Mouse (Mus musculus) T-helper 1 cell (primary cell): ENCODE results near the gene Hist1h4d.
"Not testable (repeated sequence)": the region's sequence is repeated elsewhere in the genome, so short reads cannot be mapped to it uniquely, and the experiment has no call there.

ENCODE experiments used
- in situ Hi-C: fragments of 300-600 bp; cut with MboI, MseI; formaldehyde crosslinking; loops from one replicate; pipeline ENCODE4 v1.15.1; 2025; ENCODE audit warnings: high pct_unique_total_duplicates

Gene Hist1h4d

GRCm38 (mm10) chr13:23581408-23582218 lies at the start of gene Hist1h4d:
Hist1h4d (plus strand) TSS chr13:23581598.
- in situ Hi-C loops, result no loop called here

DNA sequence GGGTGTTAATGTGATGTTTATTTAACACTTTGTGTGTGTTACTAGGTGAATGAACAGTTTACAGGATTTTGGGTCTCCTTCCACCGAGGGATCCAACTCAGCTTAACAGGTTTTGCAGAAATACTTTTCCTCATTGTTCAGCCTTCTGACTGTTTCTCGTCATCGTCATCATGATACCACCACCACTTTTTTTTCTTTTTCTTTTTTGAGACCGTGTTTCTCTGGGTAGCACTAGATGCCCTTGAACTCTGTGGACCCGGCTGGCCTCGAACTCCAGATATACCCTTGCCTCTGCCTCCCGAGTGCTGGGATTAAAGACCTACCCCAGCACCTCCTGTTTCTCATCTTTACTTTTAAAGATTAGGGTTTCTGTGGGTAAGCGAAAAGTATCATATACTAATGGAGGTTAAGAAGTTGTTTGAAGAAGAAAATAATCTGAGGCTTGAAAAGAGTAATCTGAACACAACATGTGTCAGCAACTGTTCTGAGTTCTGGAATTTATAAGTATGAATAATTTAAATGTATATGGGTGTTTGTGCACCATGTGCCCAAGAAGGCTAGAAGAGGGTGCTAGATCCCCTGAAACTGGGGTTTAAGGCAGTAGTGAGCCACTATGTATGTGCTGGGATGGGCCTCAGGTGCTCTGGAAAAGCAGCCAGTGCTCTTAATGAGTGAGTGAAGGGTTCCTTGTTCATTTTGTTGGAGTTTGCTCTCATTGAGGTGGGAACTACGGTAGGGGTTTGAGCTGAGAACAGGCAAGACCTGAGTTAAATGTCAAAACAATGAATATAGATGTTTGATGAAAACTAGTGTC lies 48.9 kb upstream of the Hist1h4d start:
- in situ Hi-C loops, result loop anchor here (5.0 kb wide), 1 partner anchor 1495 kb away; the partner anchor contains the start of genes Hist1h2ah and Hist1h2bk

DNA sequence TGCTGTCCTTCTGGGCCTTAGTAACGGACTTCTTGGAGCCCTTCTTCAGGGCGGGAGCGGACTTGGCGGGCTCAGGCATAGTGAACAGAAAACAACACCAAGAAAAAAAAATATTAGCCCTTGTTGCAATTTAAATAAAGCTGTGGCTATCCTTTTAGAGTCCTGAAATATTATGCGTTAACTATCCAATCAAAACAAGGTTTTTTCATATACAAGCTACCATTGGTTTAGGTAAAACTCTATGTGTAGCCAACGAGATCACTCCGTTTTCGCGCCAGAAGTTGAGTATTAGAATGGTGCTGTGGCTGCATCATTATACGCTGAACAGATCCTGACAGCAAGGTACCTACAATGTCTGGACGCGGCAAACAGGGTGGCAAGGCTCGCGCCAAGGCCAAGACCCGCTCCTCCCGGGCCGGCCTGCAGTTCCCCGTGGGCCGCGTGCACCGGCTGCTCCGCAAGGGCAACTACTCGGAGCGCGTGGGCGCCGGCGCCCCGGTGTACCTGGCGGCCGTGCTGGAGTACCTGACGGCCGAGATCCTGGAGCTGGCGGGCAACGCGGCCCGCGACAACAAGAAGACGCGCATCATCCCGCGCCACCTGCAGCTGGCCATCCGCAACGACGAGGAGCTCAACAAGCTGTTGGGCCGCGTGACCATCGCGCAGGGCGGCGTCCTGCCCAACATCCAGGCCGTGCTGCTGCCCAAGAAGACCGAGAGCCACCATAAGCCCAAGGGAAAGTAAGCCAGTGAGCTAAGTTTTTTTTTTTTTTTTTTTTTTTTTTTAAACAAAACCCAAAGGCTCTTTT lies 47.6 kb upstream of the Hist1h4d start, which contains the start of gene Hist1h2af:
Gene Hist1h2af (plus strand): TSS at position 347 of the 808 bp plus-strand sequence.
- in situ Hi-C loops, result loop anchor here (5.0 kb wide), 1 partner anchor 1496 kb away; the partner anchor contains the start of genes Hist1h2ah and Hist1h2bk

DNA sequence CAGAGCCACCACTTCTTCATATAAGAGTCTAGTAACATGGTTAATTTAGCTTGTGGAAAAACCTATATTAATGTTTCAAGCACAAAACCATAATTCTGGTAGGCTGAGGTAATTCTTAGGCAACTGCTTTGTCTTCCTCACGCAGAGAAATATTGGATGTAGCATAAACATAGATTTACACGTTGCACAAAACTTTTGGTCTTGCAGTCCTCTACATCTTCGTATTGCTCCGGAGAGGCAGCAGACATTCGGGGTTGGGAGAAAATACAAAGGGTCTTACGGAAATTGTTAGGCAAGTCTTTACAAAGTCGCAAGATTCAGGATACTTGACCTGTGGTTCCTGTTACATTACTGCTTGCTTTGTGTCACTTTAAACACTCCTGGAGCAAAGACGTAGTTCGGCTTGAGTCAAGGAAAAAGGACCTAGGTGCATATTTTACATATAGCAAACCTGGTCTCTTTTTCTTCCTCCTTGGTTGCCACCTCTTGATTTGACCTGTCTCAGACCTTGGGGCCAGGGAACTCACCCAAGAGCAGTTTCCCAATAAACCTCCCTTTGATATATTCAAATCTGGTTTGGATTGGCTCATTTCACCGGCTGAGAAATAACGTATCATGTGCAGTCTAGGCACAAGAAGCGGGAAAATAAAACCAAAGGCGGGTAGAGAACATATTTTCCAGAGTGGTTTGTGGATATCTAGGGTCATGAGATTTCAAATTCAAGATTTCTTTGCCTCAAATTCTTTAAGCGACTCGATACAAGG lies 46.8 kb upstream of the Hist1h4d start:
- in situ Hi-C loops, result loop anchor here (5.0 kb wide), 2 partner anchors 1497 to 1817 kb away; partner anchors contain the start of genes Hist1h2ah, Hist1h2ai, Hist1h2bk and Hist1h2bl

GRCm38 (mm10) chr13:23535137-23536075 lies 46.0 kb upstream of the Hist1h4d start, which contains the start of gene Hist1h3g:
Hist1h3g (plus strand) TSS chr13:23535422.
- in situ Hi-C loops, result loop anchor here (5.0 kb wide), 1 partner anchor 1818 kb away; the partner anchor contains the start of genes Hist1h2ai, Hist1h2bl and Hist1h3h

DNA sequence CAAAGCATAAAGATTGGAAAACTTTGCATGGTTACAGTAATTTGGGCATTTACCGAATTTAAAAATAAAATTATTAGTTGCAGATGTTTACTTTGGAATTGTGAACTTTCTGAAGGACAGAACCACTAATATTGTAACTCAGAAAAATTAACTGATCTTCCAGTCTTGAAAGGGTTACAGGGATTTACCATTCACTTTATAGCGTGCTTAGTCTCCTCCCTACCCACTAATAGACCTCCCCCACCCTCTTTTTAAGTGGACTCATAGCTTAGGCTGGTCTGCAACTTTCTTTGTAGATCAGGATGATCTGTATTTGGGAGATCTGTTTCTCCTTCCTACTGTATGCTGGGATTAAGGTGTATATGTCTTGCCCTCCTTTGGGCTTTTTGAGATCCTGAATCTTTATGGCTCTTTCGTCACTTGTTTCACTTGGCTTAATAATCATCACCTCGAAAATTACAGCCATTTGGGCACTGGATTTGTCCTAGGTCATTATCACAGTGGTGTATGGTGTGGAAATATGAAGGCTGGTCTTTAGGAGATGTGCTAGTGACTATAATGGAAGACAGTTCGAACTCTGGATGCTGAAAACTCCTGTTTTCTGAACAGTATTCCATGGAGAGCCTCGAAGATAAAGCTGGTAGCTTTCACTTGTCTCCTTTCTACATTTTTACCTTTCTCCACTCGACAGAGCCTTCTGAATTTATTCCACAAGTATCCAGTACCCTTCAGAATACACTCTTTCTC lies 45.1 kb upstream of the Hist1h4d start:
- in situ Hi-C loops, result loop anchor here (5.0 kb wide), 1 partner anchor 1819 kb away; the partner anchor contains the start of genes Hist1h2ai, Hist1h2bl and Hist1h3h

DNA sequence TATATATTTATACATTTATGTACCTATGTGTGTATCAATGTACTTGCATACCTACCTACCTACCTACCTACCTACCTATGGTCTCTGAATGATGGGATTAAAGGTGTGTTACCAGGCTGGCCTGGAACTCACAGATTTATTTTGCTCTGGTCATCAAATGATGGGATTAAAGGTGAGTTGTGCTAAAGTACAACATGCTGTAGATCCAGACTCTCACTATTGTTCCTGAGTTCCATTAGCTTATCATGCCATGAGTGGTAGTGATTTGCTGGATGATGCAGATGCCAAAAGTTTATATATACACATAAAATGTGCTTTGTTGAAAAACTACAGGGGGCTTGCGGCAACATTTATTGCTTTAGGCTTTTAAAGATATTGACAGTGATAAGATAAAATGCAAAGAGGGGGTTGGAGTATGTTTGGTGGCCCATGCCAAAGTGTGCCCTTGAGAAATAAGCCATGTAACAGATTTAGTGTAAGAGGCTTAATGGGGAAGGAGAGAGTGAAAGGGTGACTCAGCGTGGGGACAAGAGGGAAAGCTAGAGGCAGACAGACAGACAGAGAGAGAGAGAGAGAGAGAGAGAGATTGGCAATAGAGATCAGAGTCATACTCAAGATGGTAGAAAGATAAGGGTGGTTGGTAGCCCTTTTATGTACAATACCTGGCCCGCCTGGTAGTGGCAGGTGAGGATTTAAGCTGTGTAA lies 44.2 kb upstream of the Hist1h4d start:
- in situ Hi-C loops, result loop anchor here (5.0 kb wide), 1 partner anchor 1820 kb away; the partner anchor contains the start of genes Hist1h2ai, Hist1h2bl and Hist1h3h

DNA sequence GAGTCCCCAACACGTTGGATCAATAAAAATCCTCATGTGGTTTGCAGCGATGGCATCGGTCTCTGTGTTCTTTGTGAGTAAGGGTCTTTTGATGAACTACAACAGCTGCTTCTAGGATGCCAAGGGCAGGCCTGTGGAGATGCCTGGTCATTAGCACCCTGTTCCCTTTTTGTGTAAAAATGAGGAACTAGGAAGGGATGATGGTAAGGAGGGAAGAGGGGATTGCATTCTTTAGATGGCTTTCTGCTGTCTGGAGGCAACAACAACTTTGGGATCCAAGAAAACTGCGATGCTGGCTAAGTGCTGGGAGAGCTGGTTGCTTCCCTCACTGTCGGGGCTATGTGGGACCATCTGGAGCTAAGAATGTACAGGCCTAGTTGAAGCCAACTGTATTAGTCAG lies 43.1 kb upstream of the Hist1h4d start:
- in situ Hi-C loops, result loop anchor here (5.0 kb wide), 1 partner anchor 1821 kb away; the partner anchor contains the start of genes Hist1h2ai, Hist1h2bl and Hist1h3h

DNA sequence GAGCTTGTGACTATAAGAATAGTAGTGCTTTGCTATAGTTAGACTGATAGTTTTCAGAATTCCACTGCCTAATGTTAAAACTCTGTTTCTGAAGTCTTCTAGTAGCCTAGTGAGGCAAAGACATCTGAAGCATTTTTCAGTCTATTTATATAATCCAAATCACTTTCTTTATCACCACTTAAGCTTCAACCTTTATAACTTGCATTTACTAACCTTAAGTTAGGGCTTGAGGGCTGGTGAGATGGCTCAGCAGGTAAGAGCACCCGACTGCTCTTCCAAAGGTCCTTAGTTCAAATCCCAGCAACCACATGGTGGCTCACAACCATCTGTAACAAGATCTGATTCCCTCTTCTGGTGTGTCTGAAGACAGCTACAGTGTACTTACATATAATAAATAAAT lies 41.6 kb upstream of the Hist1h4d start:
- in situ Hi-C loops, result loop anchor here (5.0 kb wide), 1 partner anchor 1823 kb away; the partner anchor contains the start of genes Hist1h2ai, Hist1h2bl and Hist1h3h

DNA sequence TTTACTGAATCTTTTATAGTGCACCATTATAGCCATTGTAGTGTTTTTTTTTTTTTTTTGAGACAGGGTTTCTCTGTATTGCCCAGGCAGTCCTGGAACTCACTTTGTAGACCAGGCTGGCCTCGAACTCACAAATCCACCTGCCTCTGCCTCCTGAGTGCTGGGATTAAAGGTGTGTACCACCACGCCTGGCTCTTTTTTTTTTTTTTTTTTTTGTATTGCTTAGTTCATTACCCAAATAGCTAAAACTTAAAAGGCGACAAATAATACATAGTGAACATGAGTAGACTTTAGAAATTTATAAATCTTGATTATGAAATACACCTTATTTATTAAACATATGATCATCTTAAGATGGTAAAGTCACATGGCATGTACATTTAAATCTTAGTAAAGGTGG lies 39.9 kb upstream of the Hist1h4d start:
- in situ Hi-C loops, result no loop called here

DNA sequence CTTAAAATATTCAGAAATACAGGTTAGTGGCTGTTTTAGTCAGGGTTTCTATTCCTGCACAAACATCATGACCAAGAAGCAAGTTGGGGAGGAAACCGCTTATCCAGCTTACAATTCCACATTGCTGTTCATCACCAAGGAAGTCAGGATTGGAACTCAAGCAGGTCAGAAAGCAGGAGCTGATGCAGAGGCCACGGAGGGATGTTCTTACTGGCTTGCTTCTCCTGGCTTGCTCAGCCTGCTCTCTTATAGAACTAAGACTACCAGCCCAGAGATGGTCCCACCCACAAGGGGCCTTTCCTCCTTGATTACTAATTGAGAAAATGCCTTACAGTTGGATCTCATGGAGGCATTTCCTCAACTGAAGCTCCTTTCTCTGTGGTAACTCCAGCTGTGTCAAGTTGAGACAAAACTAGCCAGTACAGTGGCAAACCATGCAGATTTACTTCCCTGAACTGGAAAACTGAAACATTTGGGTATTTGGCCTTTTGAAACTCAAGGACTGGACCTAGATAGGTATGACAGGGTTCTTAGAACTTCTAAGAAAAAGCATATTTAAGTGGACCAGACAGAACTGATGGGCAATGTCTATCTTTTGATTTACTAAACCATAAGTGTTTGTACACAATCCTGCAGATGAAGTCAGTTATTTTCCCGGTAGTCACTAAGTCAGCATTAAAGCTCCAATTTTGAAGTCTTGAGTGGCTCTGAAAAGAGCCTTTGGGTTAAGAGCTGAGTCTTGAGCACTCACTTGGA lies 39.0 kb upstream of the Hist1h4d start:
- in situ Hi-C loops, result not testable (repeated sequence)

- in situ Hi-C loops, result not testable (repeated sequence)
Observed at GRCm38 (mm10) chr13:23542999-23543607, 38.3 kb upstream of the Hist1h4d start, which contains the start of gene Hist1h2bh. Hist1h2bh (minus strand) TSS chr13:23543392.

- in situ Hi-C loops, result no loop called here
Observed at GRCm38 (mm10) chr13:23543965-23544786, 37.2 kb upstream of the Hist1h4d start, which contains the start of gene Hist1h3f. Hist1h3f (plus strand) TSS chr13:23544052.

GRCm38 (mm10) chr13:23544787-23545120 lies 36.6 kb upstream of the Hist1h4d start:
- in situ Hi-C loops, result not testable (repeated sequence)

DNA sequence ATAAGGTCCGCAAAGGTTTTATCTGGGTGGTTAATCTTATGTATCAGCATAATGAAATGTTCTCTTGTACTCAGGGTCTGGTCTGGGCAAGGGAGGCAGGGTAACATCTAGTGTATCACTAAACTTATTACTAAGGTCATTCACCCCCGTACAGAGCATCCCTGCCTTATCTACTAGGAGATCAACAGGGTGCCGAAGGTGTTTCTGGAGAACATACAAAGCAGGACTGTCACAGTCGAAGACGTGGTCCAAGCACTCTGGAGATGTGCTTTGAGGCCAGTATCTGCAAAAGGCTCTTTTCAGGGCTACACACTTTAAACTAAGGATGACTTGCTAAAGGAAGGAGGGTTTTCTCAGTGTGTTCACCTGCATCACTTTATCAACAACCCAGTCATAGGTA lies 34.7 kb upstream of the Hist1h4d start:
- in situ Hi-C loops, result no loop called here
